Mouse (Mus musculus) cerebellum, adult 2 months (tissue): Measurements from ENCODE around the gene Preb. TPM values are rescaled to one million over a fixed set of nuclear protein-coding genes. Genes with fewer than 3 reads are reported as not detected.

Experiments used
- DNase-seq, 2 experiments: peaks; one replicate each; pipeline ENCODE4 v3.0.0; 2021
- H3K27ac ChIP-seq: fragments of 200-500 bp; 2 replicates; pipeline ENCODE4 v1.5.1; 2012; ENCODE audit warnings: low read length, control low read depth, inconsistent platforms; ENCODE audit not compliant: insufficient read depth
- H3K27me3 ChIP-seq: fragments of 200-500 bp; 2 replicates; pipeline ENCODE4 v1.6.1; 2012; ENCODE audit warnings: inconsistent platforms, mild to moderate bottlenecking, low read length, moderate library complexity; ENCODE audit not compliant: control insufficient read depth, insufficient read depth
- H3K4me1 ChIP-seq: fragments of 200-500 bp; 2 replicates; pipeline ENCODE4 v1.6.1; 2011; ENCODE audit warnings: low read length; ENCODE audit not compliant: control insufficient read depth, insufficient read depth
- H3K4me3 ChIP-seq: fragments of 200-500 bp; replicated peaks from 2 replicates; pipeline ENCODE3; 2011; ENCODE audit warnings: mild to moderate bottlenecking, low read depth, low read length, control low read depth; ENCODE audit not compliant: insufficient read depth
- CTCF ChIP-seq: fragments of 200-500 bp; IDR thresholded peaks from 2 replicates; pipeline ENCODE4 v1.5.1; 2011; ENCODE audit warnings: low read depth, mild to moderate bottlenecking, control low read depth, low read length, moderate library complexity, borderline replicate concordance; ENCODE audit not compliant: insufficient read depth
- POLR2A ChIP-seq: fragments of 200-500 bp; IDR thresholded peaks from 2 replicates; pipeline ENCODE4 v1.6.1; 2011; ENCODE audit warnings: low read length, control low read depth, borderline replicate concordance; ENCODE audit not compliant: insufficient read depth
- WGBS: fragments of 180-500 bp; shearing (Covaris S2); methylation state at CpG from one replicate; pipeline ENCODE4 v1.1.7; 2018; 5-methylcytosine and 5-hydroxymethylcytosine counted together
- polyA plus RNA-seq: library from polyadenylated mRNA; depleted of rRNA; stranded (reverse); fragments of >200 nt; gene quantifications from 2 replicates; pipeline ENCODE4 v1.2.3, GENCODE M21; 2012

Preb gene
- polyA plus RNA-seq, 1 experiment, result 241 TPM

DNA sequence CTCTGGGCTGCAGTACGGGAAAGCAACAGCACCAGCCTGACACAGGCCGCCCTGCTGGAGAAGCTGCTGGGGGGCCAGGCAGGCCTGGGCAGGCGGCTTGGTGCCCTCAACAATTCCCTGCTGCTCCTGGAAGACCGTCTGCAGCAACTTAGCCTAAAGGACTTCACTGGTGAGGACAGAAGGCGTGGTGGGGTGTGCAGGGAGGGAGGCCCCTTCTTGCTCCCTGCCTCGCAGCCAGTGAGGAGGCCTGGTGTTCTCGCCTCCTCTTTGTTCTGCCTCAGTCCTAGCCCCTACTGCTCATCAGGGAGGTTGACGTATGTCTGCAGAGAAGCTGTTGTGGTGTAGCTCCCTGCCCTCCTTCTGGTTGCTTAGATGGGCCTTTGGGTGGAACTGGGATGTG, 41.5 kb downstream of the Preb start:
- TF ChIP-seq POLR2A (no peak), CTCF (no peak)
- WGBS, result 85% methylated on average over 8 of the region's 8 CpGs
- Histone ChIP-seq H3K27me3 (no peaks in the 10 kb centered on the region), H3K4me1 (no peaks in the 10 kb centered on the region), H3K4me3 (no peak overlapping the region), H3K27ac (no peak overlapping the region)
- DNase-seq, result no peak

DNA sequence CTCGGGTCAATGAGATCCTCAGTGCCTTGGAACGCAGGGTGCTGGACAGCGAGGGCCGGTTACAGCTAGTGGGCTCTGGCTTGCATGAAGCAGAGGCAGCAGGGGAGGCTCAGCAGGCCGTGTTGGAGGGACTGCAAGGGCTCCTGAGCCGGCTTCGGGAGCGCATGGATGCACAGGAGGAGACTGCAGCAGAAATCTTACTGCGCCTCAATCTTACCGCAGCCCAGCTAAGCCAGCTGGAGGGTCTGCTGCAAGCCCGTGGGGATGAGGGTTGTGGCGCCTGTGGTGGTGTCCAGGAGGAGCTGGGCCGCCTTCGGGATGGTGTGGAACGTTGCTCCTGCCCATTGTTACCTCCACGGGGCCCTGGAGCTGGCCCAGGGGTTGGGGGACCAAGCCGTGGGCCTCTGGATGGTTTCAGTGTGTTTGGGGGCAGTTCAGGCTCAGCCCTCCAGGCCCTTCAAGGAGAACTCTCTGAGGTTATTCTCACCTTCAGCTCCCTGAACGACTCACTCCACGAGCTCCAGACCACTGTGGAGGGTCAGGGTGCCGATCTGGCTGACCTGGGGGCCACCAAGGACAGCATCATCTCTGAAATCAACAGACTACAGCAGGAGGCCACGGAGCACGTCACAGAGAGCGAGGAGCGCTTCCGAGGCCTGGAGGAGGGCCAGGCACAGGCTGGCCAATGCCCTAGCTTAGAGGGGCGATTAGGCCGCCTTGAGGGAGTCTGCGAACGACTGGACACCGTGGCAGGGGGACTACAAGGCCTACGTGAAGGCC, 42.1 kb downstream of the Preb start:
- DNase-seq, result no peak
- Histone ChIP-seq H3K27me3 (no peaks in the 10 kb centered on the region), H3K4me3 (no peak overlapping the region), H3K4me1 (no peaks in the 10 kb centered on the region), H3K27ac (no peak overlapping the region)
- TF ChIP-seq POLR2A, result no peak
- no peak for TF ChIP-seq CTCF
- WGBS, result 76% methylated on average over 31 of the region's 31 CpGs

DNA sequence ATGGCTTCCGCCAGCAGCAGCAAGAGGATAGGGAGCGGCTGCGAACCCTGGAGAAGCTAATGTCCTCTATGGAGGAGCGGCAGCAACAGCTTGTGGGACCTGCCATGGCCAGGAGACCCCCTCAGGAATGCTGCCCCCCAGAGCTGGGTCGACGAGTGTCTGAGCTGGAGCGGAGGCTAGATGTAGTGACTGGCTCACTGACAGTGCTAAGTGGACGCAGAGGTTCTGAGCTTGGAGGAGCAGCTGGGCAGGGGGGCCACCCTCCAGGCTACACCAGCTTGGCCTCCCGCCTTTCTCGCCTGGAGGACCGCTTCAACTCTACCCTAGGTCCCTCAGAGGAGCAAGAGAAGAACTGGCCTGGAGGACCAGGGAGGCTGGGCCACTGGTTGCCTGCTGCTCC, 42.8 kb downstream of the Preb start:
- Histone ChIP-seq H3K27me3 (no peaks in the 10 kb centered on the region), H3K4me1 (no peaks in the 10 kb centered on the region), H3K4me3 (no peak overlapping the region), H3K27ac (no peak overlapping the region)
- 88% methylated on average over 11 of the region's 11 CpGs for WGBS
- TF ChIP-seq POLR2A (no peak), CTCF (no peak)
- DNase-seq, result no peak

DNA sequence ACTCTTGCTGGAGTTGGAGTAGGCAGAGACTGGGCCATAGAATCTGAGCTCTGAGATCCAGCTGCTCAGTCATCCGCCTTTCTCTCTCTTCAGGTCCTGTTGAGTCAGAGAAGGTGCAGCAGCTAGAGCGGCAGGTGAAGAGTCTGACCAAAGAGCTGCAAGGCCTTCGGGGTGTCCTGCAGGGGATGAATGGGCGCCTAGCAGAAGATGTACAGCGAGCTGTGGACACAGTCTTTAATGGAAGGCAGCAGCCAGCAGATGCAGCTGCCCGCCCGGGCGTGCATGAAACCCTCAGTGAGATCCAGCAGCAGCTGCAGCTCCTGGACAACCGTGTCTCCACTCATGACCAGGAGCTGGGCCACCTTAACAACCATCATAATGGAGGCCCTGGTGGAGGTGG, 43.3 kb downstream of the Preb start:
- TF ChIP-seq POLR2A (no peak), CTCF (no peak)
- WGBS, result 88% methylated on average over 9 of the region's 9 CpGs
- DNase-seq, result no peak
- H3K4me3 ChIP-seq, result no peak overlapping the region
- no peak overlapping the region for H3K27ac ChIP-seq
- no peaks in the 10 kb centered on the region for H3K4me1 ChIP-seq
- H3K27me3 ChIP-seq, result no peaks in the 10 kb centered on the region

DNA sequence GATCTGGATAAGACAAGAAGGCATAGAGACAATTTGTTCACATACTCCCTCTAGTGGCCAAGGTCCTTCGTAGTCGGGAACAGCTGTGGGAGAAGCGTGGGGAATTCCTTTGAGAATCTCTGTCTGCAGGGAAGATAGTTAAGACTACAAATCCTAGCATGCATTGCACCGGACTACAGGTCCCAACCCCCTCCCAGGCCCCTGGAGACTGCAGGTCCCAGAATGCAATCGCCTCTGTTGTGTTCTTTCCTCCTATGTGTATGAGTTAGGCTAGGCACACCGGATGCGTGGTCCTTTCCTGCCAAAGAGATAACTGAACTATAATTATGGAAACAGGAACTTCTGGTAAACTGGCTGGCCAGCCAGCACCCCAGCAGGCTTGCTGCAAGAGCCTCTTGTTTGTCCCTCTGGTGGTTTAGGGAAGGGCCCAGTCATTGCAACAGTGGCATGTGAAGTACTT, 44.2 kb downstream of the Preb start:
- H3K27ac ChIP-seq, result no peak overlapping the region
- DNase-seq, result peak; percentile 80 to 91
- H3K4me3 ChIP-seq, result no peak overlapping the region
- no peaks in the 10 kb centered on the region for H3K27me3 ChIP-seq
- TF ChIP-seq POLR2A (peak; percentile 18; the same call in 1 of the 2 replicates), CTCF (peak; percentile 77; the same call in 1 of the 2 replicates)
- H3K4me1 ChIP-seq, result no peaks in the 10 kb centered on the region
- 1% methylated on average over 7 of the region's 7 CpGs for WGBS

DNA sequence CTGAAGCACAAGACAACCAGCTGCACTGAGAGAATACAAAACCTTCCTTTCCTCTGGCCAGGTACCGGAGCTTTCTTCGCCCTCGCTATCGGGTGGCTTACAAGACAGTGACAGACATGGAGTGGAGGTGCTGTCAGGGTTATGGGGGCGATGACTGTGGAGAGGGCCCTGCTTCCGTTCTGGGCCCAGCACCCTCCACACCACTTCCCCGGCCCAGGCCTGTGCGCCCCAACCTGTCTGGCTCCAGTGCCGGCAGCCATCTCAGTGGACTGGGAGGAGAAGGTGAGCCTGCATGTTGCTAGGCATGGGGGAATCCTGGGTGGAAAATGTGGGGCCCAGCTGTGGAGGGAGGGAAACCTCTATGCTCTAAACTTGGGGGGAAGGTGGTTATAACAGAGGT, 44.7 kb downstream of the Preb start:
- H3K27ac ChIP-seq, result no peak overlapping the region
- TF ChIP-seq POLR2A (no peak), CTCF (no peak)

DNA sequence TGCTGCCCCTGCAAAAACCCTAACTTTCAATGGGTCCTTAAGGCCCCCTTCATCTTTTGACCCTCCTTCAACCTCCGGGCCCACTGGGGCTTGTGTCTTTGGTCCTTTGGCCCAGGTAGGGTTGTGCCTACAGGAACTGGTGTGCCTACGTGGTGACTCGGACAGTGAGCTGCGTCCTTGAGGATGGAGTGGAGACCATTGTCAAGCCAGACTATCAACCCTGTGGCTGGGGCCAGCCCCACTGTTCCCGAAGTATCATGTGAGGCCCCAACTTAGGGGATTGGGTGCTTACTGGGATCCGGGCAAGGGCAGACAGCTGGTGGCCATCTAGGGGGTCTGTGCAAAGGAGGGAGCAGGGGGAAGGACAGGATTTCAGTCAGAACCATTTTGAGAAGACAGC, 45.3 kb downstream of the Preb start:
- Histone ChIP-seq H3K4me3 (no peak overlapping the region), H3K4me1 (no peaks in the 10 kb centered on the region), H3K27me3 (no peaks in the 10 kb centered on the region), H3K27ac (no peak overlapping the region)
- no peak for DNase-seq
- WGBS, result 87% methylated on average over 6 of the region's 6 CpGs
- TF ChIP-seq CTCF (no peak), POLR2A (no peak)

More for the DNA sequence above, 44.7 kb downstream of the Preb start:
- WGBS, result 66% methylated on average over 9 of the region's 9 CpGs
- no peaks in the 10 kb centered on the region for H3K27me3 ChIP-seq
- H3K4me1 ChIP-seq, result no peaks in the 10 kb centered on the region
- no peak overlapping the region for H3K4me3 ChIP-seq
- no peak for DNase-seq

DNA sequence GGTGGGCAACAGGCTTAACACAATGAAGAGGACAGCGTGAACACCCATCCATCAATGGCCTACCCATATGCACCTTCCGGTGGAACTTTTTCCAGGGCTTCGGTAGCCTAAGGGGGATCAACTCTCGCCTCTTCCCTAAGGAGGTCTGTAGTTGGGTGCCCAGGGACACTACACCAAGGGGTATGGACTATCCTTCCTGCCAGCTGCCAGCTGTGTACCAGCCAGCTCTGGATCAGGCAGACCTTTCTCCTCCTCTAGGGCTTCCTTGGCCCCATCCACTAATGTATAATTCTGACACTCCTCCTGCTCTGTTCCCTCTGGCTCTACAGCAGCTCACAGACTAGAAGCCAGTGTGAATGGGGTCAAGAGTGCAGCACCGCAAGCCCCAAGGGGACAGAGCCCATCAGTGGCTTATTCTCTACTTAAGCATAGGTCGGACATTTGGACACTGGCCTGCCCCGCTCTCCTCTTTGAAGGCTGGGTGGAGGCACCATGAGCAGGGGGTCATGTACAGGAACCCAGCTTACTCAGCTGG, 46.0 kb downstream of the Preb start:
- Histone ChIP-seq H3K4me3 (no peak overlapping the region), H3K27ac (no peak overlapping the region), H3K27me3 (no peaks in the 10 kb centered on the region), H3K4me1 (no peaks in the 10 kb centered on the region)
- no peak for TF ChIP-seq CTCF
- no peak for TF ChIP-seq POLR2A
- DNase-seq, result no peak
- WGBS, result 89% methylated on average over 7 of the region's 7 CpGs
